Mouse (Mus musculus) T-helper 17 cell (primary cell): Measurements from ENCODE around the gene Gm20388.
"Not testable (repeated sequence)": the region's sequence is repeated elsewhere in the genome, so short reads cannot be mapped to it uniquely, and the experiment has no call there.

Experiments
- in situ Hi-C, 2 experiments: fragments of 300-600 bp; cut with MboI, MseI; formaldehyde crosslinking; loops; 1 replicate in 1 of 2; 2 replicates in 1 of 2; pipeline ENCODE4 v1.15.1; 2025; ENCODE audit warnings: high pct_unique_total_duplicates in 2 of 2

Gene Gm20388

DNA sequence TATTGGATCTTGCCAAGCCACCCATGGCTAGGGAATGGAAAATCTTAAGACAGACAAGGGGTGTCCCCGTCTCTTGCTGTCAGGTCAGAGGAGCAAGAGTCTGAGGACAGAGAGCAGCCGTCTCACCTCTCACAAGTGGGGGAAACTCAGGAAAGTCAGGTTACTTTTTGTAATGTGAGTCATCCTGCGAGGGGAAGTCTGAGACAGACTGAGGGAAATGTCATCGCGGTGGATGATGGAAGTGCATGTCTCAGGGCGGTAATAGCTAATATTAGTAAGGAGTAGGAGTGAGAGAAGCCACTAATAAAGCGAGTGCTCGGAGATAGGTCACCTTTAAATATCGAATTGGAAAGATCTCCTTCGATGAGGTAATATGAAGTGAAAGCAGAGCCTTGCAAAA lies 798.5 kb downstream of the Gm20388 start:
- in situ Hi-C loops = no loop called here

DNA sequence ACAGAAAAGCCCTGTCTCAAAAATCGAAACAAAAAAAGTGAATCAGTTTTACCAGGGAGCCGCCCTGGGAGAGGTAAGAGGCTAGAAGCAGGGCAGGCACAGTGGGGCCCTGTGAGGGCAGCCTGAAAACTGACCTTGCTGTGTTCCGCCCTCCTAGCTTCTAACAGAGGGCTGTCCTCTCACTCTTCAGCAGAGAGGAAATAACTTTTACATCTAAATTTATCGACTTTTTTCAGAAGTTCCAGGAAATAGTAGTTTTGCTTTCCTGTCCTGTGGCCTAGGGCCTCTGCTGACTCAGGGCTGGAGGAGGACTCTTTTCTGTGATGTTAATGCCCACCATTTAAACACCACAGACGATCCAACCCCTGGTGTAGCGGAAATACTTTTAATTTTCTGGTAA lies 804.6 kb downstream of the Gm20388 start:
- in situ Hi-C loops = loop anchor here in 1 of 2 experiments (10.0 kb wide), 1 partner anchor 1840 kb away; the partner anchor contains the start of gene Piezo1

DNA sequence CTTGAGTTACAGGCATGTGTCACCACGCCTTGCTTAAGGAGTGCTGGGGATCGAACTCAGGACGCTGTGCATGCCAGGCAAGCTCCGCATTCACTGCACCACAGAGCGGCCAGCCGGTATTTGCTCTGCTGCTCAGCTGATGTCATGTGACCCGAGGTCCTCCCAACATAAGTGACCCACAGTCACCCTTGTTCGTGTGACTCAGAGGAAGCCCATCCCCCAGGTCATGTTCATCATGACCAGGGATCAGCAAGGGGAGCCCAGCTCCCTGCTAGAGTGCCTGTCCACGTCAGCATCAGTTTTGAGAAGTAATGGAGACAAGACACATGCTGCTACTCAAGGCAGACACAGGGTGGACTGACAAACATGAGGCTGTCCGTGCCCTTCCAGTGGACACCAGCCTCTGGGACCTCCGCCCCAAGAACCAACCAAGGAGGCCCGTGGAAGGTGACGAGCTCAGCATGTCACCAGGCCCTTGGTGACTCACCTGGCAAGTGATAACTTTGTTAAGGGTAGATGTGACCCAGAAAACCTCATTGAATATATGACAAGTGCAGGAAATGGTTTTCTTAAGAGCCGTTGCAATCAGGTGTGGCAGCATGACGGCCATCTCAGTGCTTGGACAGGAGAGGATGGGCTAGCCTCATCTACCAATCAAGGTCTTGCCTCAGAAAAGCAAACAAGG lies 805.5 kb downstream of the Gm20388 start:
- in situ Hi-C loops = loop anchor here in 1 of 2 experiments (10.0 kb wide), 1 partner anchor 1839 kb away; the partner anchor contains the start of gene Piezo1

DNA sequence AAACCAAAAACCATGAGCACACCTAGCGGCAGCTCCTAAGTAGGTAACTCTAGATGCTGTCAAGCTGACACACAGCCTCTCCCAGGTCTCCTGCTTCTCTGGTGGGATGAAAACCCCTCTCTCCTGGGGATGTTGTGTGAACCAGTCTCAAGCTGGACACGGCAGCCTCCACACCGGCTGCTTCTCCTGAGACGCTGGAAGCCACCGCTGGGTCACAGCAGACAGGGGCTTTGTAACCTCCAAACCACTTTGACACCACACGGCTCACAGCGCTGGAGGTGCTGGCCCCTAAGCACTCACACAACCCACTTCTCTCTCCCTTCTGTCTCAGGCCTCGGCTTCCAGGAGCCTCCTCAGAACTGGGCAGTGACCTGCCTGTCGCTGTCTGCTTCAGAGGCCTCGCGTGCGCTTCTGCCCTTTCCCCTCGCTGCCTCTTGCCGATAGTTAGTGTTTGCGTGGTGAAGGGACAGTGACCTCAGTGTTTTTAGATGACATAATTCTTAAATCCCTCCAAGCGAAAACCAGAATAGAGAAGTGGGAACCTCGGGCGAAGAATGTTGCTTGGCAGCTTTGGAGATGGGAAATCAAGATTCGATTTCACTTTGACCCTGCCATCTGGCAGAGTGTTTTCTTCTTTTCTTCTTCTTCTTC lies 809.1 kb downstream of the Gm20388 start:
- in situ Hi-C loops = loop anchor here in 1 of 2 experiments (10.0 kb wide), 1 partner anchor 1835 kb away; the partner anchor contains the start of gene Piezo1

DNA sequence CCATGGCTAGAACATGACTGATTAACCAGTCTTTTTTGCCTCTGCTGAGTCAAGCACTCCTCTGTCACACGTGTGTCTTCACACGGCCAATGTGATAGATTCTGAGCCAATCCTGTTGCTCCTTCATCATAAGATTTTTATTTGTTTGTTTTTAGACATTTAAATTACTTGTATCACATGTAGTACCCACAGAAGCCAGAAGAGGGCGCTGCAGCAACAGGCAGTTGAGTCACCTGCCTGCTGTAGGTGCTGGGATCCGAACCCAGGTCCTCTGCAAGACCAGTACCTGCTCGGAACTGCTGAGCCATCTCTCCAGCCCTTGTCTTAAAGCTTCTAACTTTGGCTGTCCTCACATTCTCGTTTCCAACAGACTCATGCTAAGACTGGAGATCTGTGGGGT lies 812.4 kb downstream of the Gm20388 start:
- in situ Hi-C loops = no loop called here

DNA sequence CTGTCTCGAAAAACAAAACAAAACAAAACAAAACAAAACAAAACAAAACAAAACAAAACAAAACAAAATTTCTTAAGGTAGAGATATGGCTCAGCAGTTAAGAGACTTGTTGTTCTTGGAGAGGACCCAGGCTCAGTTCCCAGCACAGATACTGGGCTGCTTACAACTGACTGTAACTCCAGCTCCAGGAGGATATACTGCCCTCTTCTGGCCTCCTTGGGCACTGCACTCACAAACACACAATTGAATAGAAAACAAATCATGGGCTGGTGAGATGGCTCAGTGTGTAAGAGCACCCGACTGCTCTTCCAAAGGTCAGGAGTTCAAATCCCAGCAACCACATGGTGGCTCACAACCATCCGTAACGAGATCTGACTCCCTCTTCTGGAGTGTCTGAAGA lies 813.5 kb downstream of the Gm20388 start:
- in situ Hi-C loops = not testable (repeated sequence)

DNA sequence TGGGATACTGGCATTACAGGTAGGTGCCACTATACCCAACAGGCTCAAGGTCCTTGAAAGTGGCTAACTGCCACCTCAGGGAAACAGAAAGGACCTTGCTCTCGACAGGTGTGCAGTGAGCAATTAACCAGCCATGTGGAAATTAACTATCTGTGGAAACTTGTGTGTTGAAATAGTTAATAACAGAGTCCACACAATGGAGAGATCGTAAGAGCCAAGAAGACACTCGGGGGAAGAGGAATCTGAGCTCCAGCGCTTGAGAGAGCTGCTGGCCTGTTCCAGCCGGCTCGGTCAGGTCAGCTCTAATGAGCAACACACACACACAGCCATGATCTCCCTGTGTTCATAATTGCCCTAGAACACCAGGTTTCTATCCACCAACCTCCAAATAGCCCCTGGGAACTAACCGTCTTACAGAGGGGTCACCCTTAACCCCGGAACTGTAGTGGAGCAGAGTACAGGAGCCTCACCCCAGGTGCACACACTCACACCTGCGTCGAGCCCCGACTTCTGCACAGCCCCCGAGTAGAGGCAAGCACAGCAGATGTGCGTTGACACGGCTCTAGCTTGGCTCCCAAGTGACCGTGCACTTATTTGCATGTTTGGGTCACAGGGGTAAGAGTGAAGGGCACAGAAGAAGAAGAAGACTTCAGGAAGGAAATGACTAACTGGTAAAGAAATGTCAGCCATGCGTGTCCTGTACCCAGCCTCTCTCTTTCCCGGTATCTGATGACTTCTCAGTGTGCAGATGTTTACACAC lies 814.4 kb downstream of the Gm20388 start:
- in situ Hi-C loops = loop anchor here in 1 of 2 experiments (25.0 kb wide), 1 partner anchor 862 kb away; the partner anchor contains the start of genes Fbxo31 and Map1lc3b

DNA sequence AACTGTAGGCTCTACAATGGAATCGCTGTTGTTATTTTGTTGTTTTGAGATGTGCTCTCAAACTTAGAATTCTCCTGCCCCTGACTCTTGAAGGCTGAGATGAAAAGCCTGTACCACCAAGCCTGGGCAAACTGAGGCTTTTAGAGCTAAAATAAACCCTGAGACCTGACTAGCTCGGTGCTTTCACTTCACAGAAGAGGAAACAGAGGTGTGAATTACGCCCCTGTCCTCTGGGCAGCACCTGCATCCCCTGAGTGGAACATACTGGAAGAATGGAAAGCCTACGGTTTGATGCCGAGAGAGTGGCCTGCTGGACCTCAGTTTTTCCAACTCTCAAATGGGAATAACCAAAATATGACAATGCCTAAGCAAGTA lies 814.9 kb downstream of the Gm20388 start:
- in situ Hi-C loops = loop anchor here in 1 of 2 experiments (25.0 kb wide), 1 partner anchor 862 kb away; the partner anchor contains the start of genes Fbxo31 and Map1lc3b

DNA sequence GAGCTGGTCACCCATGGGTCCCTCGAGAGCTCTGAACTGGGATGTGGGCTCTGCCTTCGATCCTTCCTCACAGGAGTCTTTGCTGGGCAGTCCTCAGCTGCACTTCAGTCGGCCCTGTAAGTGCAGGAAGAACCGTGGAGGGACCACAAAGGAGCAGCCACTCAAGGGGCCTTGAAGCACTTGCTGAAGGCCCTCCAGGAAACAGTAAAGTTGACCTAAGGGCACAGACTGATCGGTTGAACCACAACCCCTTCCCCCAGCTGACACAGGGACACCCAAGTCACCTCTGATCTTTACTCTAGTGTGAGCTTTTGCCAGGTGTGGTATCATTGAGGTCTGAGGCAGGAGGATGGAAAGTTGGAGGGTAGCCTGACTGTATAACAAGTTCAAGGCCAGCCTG lies 815.4 kb downstream of the Gm20388 start:
- in situ Hi-C loops = loop anchor here in 1 of 2 experiments (25.0 kb wide), 1 partner anchor 861 kb away; the partner anchor contains the start of genes Fbxo31 and Map1lc3b

DNA sequence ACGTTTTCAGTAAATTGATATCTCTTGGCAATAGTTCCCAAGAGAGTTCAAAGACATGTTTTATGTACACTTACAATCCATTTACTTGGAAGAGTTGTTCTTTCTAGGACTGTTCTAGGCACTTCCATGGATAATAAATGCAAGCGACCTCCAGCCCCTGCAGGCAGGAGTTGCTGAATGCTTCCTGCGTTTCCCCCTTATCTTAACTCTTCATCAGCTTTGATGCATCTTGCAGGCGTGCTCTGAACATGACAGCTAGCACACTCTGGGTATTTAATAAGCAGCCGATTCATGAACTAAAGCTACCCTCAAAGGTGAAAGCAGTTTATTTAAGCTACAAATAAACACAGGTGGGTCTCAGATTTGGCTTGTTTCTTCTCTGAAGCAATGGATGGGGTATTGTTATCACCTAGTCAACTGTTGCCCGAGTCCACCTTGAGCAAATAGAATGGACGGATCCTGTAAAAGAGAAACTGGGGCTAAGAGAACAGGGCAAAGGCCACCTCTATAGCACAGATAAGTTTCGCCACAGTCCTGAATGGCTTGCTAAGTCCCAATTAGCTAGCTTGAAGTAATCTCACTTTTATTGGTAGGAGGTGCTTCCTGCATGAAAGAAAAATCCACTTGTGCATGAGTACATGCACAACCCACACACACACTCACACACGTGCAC lies 818.0 kb downstream of the Gm20388 start:
- in situ Hi-C loops = loop anchor here in 1 of 2 experiments (25.0 kb wide), 1 partner anchor 859 kb away; the partner anchor contains the start of genes Fbxo31 and Map1lc3b

DNA sequence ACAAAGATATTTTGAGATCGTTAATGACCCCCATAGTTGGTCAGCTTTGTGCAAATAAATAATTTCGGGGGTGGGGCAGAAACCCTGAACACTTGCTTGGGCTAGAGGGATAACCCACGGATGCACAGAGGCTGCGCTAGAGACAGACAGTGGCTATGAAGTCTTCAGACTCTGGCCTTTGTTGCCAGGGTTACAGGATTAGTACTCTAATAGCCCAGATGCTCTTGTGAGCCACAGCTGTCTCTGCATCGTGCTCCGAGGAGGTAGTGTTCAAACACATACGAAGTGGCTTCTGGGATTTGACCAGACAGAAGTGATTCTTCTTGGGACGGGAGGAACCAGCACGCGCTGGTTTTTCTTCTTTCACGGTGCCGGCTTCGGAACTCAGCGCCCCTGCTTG lies 820.9 kb downstream of the Gm20388 start:
- in situ Hi-C loops = loop anchor here in 1 of 2 experiments (25.0 kb wide), 1 partner anchor 856 kb away; the partner anchor contains the start of genes Fbxo31 and Map1lc3b

DNA sequence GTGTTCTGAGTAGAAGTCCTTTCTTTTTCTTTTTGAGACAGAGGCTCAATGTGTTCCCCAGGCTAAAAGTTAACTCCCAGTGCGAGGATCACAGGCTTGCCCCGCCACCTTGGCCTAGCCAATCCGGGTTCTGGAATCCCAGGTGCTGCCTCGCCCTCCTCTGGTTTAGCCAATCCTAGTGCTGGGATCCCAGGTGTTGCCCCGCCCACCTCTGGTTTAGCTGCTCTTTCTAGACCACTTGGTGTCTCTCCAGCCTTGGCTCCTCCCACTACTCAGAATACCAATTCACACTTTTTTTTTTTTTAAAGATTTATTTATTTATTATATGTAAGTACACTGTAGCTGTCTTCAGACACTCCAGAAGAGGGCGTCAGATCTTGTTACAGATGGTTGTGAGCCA lies 821.4 kb downstream of the Gm20388 start:
- in situ Hi-C loops = loop anchor here in 1 of 2 experiments (25.0 kb wide), 1 partner anchor 855 kb away; the partner anchor contains the start of genes Fbxo31 and Map1lc3b

DNA sequence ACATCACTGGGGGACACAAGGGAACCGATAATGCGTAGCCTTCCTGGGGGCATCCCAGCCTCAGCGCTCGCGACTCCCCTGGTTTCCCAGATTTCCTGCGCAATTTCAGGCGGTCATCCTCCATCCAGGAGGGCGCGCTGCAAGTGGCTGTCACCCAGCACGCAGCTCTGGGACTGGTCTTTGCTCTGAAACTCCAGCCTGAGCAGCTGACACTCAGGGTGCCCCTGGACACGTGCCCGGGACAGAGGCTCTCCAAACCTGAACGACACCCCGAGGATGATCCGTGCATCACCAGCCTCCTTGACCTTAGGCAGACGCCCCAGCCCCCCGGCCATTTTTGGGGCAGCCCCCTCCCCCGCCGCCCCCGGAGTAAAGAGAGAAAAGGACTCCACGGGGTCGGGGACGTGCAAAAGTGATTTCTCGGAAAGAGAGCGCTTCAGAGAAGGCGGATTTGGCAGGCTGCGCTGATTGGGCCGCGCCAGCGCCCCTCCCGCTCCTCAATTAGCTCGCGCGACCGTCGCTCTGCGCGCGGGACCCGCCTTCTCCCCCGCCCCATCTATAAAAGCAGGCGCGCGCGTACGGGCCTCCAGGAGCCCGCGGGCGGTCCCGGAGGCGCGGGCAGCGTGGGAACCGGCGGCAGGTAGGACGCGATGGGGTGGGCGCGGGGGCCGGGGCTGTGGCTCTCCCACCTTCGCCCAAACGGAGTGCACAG lies 825.3 kb downstream of the Gm20388 start, which contains the start of gene Irf8:
Gene Irf8, plus strand, starts transcription at position 589 of the 712 bp plus-strand sequence.
- in situ Hi-C loops = loop anchor here in 1 of 2 experiments (5.0 to 25.0 kb wide), 2 partner anchors 44 to 851 kb away; partner anchors contain the start of genes Fbxo31 and Map1lc3b

DNA sequence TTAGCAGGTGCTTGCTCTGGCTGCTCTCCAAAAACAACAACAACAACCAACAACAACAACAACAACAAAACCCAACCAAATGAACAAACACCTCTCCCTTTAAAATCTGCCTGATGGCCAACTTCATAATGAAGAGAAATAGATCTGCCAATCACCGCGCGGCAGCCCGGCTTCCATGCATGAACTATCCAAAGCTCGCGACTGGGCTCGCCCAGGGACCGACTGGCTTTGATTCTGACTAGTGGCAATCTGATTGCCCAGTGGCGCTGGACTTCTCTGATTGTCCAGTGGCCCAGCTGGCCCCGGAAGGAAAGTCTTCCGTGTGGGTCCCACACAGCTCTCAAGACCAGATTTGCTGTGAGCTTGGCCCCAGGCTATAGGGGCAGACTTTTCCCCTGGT lies 825.8 kb downstream of the Gm20388 start:
- in situ Hi-C loops = loop anchor here in 1 of 2 experiments (5.0 to 25.0 kb wide), 2 partner anchors 44 to 851 kb away; partner anchors contain the start of genes Fbxo31 and Map1lc3b

DNA sequence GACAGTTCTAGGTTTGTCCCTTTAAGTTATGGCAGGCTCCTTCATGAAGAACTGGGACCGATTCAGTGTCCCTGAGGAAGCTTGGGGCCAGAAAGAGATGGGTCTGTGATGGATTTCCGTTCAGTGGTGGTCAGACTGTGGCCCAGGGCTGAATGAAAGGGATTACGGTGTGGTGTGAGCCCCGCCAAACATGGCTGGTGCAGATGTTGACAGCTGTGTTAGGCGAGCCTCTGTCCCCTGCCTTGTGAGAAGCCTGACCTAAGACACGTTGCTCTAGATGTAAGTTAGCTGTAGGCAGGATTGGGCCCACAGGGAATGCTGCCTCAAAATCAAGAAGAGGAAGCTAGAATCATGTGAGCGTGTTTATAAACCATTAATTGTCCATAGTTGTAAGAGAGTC lies 826.5 kb downstream of the Gm20388 start:
- in situ Hi-C loops = loop anchor here in 1 of 2 experiments (5.0 to 25.0 kb wide), 2 partner anchors 45 to 850 kb away; partner anchors contain the start of genes Fbxo31 and Map1lc3b

DNA sequence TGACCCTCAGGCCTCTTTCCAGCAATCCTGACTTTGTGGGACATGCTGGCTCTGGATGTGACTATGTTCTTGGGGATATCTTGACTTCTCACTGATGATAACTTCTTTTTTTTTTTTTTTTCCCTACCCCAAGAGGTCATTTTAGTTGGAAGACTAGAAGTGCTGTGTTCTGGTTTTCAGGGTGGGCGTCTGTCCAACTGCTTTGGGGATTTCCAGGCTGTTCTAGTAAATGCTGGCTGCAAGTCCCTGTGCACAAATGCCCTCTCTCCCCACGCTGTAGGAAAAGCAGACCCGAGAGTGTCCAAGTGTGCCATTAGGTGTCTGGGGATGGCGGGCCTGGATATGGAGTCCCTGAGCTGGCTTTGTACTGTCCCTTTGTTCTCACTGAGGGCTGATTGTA lies 828.1 kb downstream of the Gm20388 start:
- in situ Hi-C loops = loop anchor here in 1 of 2 experiments (5.0 to 25.0 kb wide), 2 partner anchors 46 to 849 kb away; partner anchors contain the start of genes Fbxo31 and Map1lc3b

DNA sequence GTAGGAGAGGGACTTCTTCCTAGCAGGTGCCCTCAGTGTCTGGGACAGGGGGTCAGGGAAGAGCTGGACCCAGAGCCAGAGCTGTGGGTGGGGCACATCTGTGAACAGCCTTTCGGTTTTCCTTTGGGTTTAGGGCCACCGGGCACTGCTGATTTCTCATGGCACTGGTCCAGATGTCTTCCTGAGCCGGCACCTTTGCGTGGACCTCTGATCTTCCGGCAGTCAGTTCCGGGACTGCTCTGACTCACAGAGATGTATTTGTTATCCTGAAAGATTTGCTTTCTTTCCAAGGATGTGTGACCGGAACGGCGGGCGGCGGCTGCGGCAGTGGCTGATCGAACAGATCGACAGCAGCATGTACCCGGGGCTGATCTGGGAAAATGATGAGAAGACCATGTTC lies 828.9 kb downstream of the Gm20388 start:
- in situ Hi-C loops = loop anchor here in 1 of 2 experiments (5.0 to 25.0 kb wide), 2 partner anchors 47 to 848 kb away; partner anchors contain the start of genes Fbxo31 and Map1lc3b

DNA sequence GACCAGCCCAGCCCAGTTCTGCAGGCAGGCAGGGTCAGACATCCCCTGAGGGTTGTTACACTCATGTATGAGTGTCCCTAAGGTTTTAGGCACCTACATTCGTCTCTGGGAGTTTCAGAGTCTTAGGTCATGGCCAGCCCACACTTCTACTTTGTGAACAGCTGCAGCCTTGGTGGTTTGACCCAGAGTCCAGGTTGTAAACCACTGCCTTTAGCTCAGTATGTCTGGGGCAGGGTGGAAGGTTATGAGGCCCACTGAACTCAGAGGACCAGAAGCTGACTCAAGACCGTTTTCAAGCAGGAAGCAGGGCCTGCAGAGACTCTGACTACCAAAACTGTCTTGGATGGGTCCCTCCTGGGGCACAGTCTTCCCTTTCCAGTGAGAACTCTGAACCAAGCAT lies 829.9 kb downstream of the Gm20388 start:
- in situ Hi-C loops = loop anchor here in 1 of 2 experiments (25.0 kb wide), 1 partner anchor 847 kb away; the partner anchor contains the start of genes Fbxo31 and Map1lc3b

DNA sequence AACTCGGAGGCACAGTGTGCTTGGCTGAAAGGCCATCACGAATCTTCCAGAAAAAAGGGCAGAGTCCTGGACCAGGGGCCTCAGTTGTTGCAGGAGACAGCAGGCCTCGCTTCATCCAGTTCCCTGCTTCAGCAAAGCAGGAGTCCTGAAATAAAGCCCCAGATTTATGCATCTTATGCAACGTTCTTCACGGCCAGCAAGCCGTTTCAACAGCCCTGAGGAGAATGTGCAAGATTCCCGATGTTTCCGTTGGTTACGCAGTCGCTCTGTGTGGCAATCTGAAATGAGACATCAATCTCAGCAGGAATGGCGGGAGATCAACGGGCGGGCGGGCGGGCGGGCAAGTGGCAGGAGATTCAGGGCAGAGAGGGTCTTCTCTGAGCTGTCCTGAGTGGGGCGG lies 830.4 kb downstream of the Gm20388 start:
- in situ Hi-C loops = loop anchor here in 1 of 2 experiments (25.0 kb wide), 1 partner anchor 846 kb away; the partner anchor contains the start of genes Fbxo31 and Map1lc3b
